Comparison of ENCODE assay signal across 18 mouse cellular contexts in genomic region chr11:49422767-49423166, GRCm38 (mm10). TPM values are rescaled to one million over a fixed set of nuclear protein-coding genes. Genes with fewer than 3 reads are reported as not detected.
DNase-seq lines count a peak whose midpoint lies in the region.
"Had no signal": no experiment of that assay in that cellular context is flagged by ENCODE, and none has a peak within 500 bp of the region (broad histone marks: within the 10 kb centered on the region; RNA-seq: fewer than 3 reads in every experiment).

Gene Olfr1389 (plus strand): TSS chr11:49423067.

- intact Hi-C loops in heart, postnatal 14 days (cut with DNase I): no loop called here

- DNase-seq in heart, adult 11 months: peak; percentile 21
- DNase-seq in heart, postnatal 14 days: no peak
- DNase-seq: adrenal gland, adult 2 months; adrenal gland, adult 8-10 months; adrenal gland, postnatal 10 days; adrenal gland, postnatal 14 days; adrenal gland, postnatal 25 days; adrenal gland, postnatal 36 days; B cell, adult 2 months; cerebellum, adult 11 months; cerebellum, adult 11-12 months; cerebellum, adult 18-20 months; cerebellum, adult 2 months had no signal

RNA-seq across cellular contexts. Expression of gene Olfr1389, which starts in this region (rescaled TPM):
- total RNA-seq in heart, postnatal 14 days (2021): not detected
- total RNA-seq: adrenal gland, adult 18-20 months; adrenal gland, adult 2 months; adrenal gland, adult 8-10 months; adrenal gland, postnatal 10 days; adrenal gland, postnatal 14 days; adrenal gland, postnatal 25 days; adrenal gland, postnatal 36 days; adrenal gland, postnatal 4 days; CH12.LX; ES-E14; MEL had no signal
